Mouse (Mus musculus): ENCODE results near the gene Leo1.

- no peak for TF ChIP-seq CTCF (IDR thresholded peaks at IDR 0.05; ENCODE audit: borderline replicate concordance, control insufficient read depth, extremely low read depth, insufficient read depth, low read length, poor library complexity)
- no peak for TF ChIP-seq POLR2A (IDR thresholded peaks at IDR 0.05; ENCODE audit: control insufficient read depth, extremely low read depth, insufficient read depth, low read length, poor library complexity)
Measured at GRCm38 (mm10) chr9:75406121-75406520, 35.2 kb upstream of the Leo1 start.
